Mouse (Mus musculus): Measurements from ENCODE around the gene Phactr2.

DNA sequence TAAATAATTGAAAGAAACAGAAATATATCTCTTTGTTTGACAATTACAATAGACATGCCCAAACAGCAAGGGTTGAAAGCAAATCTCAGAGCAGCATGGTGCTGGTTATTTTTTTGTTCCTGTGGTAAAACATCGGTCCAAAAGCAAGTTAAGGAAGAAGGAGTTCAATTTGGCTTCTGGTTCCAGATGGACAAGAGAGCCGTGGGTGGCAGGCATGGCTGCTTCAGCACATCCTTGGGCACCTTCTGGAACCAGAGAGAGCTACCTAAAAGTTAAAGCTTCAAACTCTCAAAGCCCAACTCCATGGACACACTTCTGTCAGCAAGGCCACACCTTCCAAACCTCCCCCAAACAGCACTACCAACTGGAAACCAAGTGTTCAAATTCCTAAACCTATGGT lies 140.4 kb downstream of the Phactr2 start:
- TF ChIP-seq CTCF (IDR thresholded peaks at IDR 0.05; ENCODE audit: low read depth) (no peak), EP300 (IDR thresholded peaks at IDR 0.05; ENCODE audit: low read depth) (no peak)

Measured in liver, embryonic 14.5 days (tissue).